Mouse (Mus musculus) megakaryocyte progenitor cell, adult 5-6 weeks (primary cell): ENCODE measurements around the gene Baat. TPM values are rescaled to one million over a fixed set of nuclear protein-coding genes. Genes with fewer than 3 reads are reported as not detected.
"Not testable (repeated sequence)": the region's sequence is repeated elsewhere in the genome, so short reads cannot be mapped to it uniquely, and the experiment has no call there.

Experiments used
- ATAC-seq: replicated peaks from 2 replicates; pipeline ENCODE4 v1.8.0; 2016; ENCODE audit warnings: mild to moderate bottlenecking, moderate TSS enrichment, inconsistent platforms; ENCODE audit not compliant: poor library complexity
- total RNA-seq, 2 experiments: library from RNA; stranded (forward) in 1 of 2; stranded (reverse) in 1 of 2; fragments of 157-497, 149-512 nt in 1 of 2; fragments of 200-1000 nt in 1 of 2; gene quantifications; 2 replicates each; pipeline versions ENCODE4 v1.2.3 to v1.2.4; 2015 to 2017

The Baat gene
- total RNA-seq (2015): not detected in 2 replicates
- not detected in 2 replicates for total RNA-seq (2017)

- no peak for ATAC-seq
Measured at GRCm38 (mm10) chr4:49506386-49506785, at the start of gene Baat. TSS of gene Baat (minus strand) at chr4:49506557.

GRCm38 (mm10) chr4:49553380-49553779, 47.0 kb upstream of the Baat start:
- no peak for ATAC-seq

GRCm38 (mm10) chr4:49549383-49549782, 43.0 kb upstream of the Baat start, which contains the start of gene Aldob:
TSS of gene Aldob (minus strand) at chr4:49549546.
- no peak for ATAC-seq

- ATAC-seq: no peak
Measured at GRCm38 (mm10) chr4:49547544-49548219, 41.3 kb upstream of the Baat start.

GRCm38 (mm10) chr4:49546873-49547543, 40.7 kb upstream of the Baat start:
- no peak for ATAC-seq

GRCm38 (mm10) chr4:49546026-49546425, 39.7 kb upstream of the Baat start:
- ATAC-seq: no peak

GRCm38 (mm10) chr4:49540966-49541365, 34.6 kb upstream of the Baat start:
- ATAC-seq: no peak

GRCm38 (mm10) chr4:49539665-49540064, 33.3 kb upstream of the Baat start:
- no peak for ATAC-seq

GRCm38 (mm10) chr4:49536671-49537070, 30.3 kb upstream of the Baat start:
- no peak for ATAC-seq

GRCm38 (mm10) chr4:49535675-49536294, 29.4 kb upstream of the Baat start:
- no peak for ATAC-seq

GRCm38 (mm10) chr4:49535036-49535435, 28.7 kb upstream of the Baat start:
- ATAC-seq: no peak

GRCm38 (mm10) chr4:49522576-49522975, 16.2 kb upstream of the Baat start:
- no peak for ATAC-seq

GRCm38 (mm10) chr4:49521346-49521745, 15.0 kb upstream of the Baat start:
- peak; percentile 40 for ATAC-seq

- peak; percentile 91 for ATAC-seq
Measured at GRCm38 (mm10) chr4:49520572-49521340, 14.4 kb upstream of the Baat start, which contains the start of the genes Mrpl50 and Zfp189. TSS of gene Mrpl50 (minus strand) at chr4:49521093. TSS of gene Zfp189 (plus strand) at chr4:49521176.

GRCm38 (mm10) chr4:49519476-49519875, 13.1 kb upstream of the Baat start:
- peak; percentile 40 for ATAC-seq

GRCm38 (mm10) chr4:49514441-49514840, 8.1 kb upstream of the Baat start:
- ATAC-seq: no peak

GRCm38 (mm10) chr4:49512636-49513035, 6.3 kb upstream of the Baat start:
- ATAC-seq: no peak

GRCm38 (mm10) chr4:49510236-49510835, 4.0 kb upstream of the Baat start:
- not testable (repeated sequence) for ATAC-seq

- no peak for ATAC-seq
Measured at GRCm38 (mm10) chr4:49509183-49509582, 2.8 kb upstream of the Baat start.

GRCm38 (mm10) chr4:49503563-49503962, 2.8 kb downstream of the Baat start:
- no peak for ATAC-seq
